Comparison of ENCODE assay signal across 20 mouse cellular contexts in the genomic region with DNA sequence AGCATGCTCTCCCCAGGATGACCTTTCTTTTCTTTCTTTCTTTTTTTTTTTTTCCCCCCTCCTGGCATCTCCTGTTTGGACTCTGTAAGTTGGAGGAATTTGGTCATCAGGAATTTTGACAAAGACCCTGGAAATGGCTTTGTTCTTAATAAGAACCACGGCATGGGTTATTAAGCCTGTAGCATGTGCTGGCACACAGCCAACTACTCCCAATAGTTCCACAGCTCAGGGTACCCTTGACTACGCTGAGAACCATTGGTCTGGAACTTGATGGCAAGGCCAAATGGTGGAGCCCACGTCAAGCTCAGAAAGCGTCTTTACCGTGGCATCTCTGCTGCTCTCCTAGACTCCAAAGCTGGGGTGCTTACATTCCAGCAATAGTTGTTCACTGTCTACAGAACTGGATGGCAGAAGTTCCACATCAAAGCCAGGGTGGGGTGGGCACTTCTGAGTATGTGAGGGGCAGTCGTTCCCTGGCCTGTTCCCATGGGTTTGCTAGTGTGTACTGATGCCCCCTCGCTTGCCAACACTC. TPM values are rescaled to one million over a fixed set of nuclear protein-coding genes. Genes with fewer than 3 reads are reported as not detected.
A peak's percentile ranks its signal among the peaks of the same experiment; 100 is the strongest.
DNase-seq lines count a peak whose midpoint lies in the region; ATAC-seq and TF ChIP-seq lines count a peak whose summit lies in the region.
"Had no signal": no experiment of that assay in that cellular context is flagged by ENCODE, and none has a peak within 500 bp of the region (broad histone marks: within the 10 kb centered on the region; RNA-seq: fewer than 3 reads in every experiment).

No protein-coding gene starts in this region.

- ATAC-seq in hindbrain, postnatal 0 days: no peak
- ATAC-seq in hindbrain, embryonic 16.5 days: no peak
- ATAC-seq in kidney, embryonic 14.5 days (ENCODE audit: low FRiP score, low TSS enrichment): peak; percentile 56
- no peak for ATAC-seq in liver, embryonic 12.5 days
- ATAC-seq: forebrain, embryonic 16.5 days; intestine, embryonic 16.5 days; midbrain, embryonic 13.5 days had no signal

- H3K9ac ChIP-seq in hindbrain, postnatal 0 days (replicated peaks; ENCODE audit: low read length): no peak overlapping the region
- no peak overlapping the region for H3K9ac ChIP-seq in hindbrain, embryonic 16.5 days (ENCODE audit: low read depth, low read length)
- no peak overlapping the region for H3K9ac ChIP-seq in kidney, embryonic 14.5 days (ENCODE audit: low read depth, low read length)
- no peak overlapping the region for H3K9ac ChIP-seq in liver, embryonic 12.5 days
- H3K9ac ChIP-seq: heart, embryonic 13.5 days; lung, embryonic 15.5 days; midbrain, embryonic 13.5 days had no signal

- no peak overlapping the region for H3K27ac ChIP-seq in hindbrain, postnatal 0 days
- H3K27ac ChIP-seq in hindbrain, embryonic 16.5 days (ENCODE audit: low read depth, low read length): no peak overlapping the region
- 0 out of 2 replicates have a peak overlapping the region, but pooled peaks have one; percentile 20 for H3K27ac ChIP-seq in kidney, embryonic 14.5 days (ENCODE audit: low read depth, low read length)
- no peak overlapping the region for H3K27ac ChIP-seq in liver, embryonic 12.5 days
- H3K27ac ChIP-seq: heart, embryonic 13.5 days; lung, embryonic 15.5 days; macrophage; midbrain, embryonic 13.5 days; stomach, postnatal 0 days had no signal

- no peak overlapping the region for H3K4me2 ChIP-seq in hindbrain, postnatal 0 days (ENCODE audit: low read depth, low read length)
- no peak overlapping the region for H3K4me2 ChIP-seq in hindbrain, embryonic 16.5 days (ENCODE audit: low read length)
- H3K4me2 ChIP-seq in kidney, embryonic 14.5 days (replicated peaks; ENCODE audit: low read depth, low read length): no peak overlapping the region
- H3K4me2 ChIP-seq in liver, embryonic 12.5 days: no peak overlapping the region
- H3K4me2 ChIP-seq: heart, embryonic 13.5 days; lung, embryonic 15.5 days; midbrain, embryonic 13.5 days had no signal

- TF ChIP-seq POLR2A in brain, embryonic 14.5 days (IDR thresholded peaks at IDR 0.05; ENCODE audit: borderline replicate concordance, extremely low read depth, insufficient read depth, insufficient read length, poor library complexity, severe bottlenecking): no peak

- peak; percentile 37 for DNase-seq in hindbrain, postnatal 0 days (ENCODE audit: low spot score)
- peak; percentile 48 for DNase-seq in brain, embryonic 14.5 days (ENCODE audit: low read depth)
- DNase-seq in kidney, postnatal 4 days: peak; percentile 74 to 85
- no peak for DNase-seq in spleen, adult 18-20 months
- DNase-seq in B cell, adult 2 months: no peak
- DNase-seq: cerebellum, adult 9-11 months; heart, adult 11 months; heart, postnatal 4 days; right cerebral cortex, postnatal 14 days had no signal

- H3K36me3 ChIP-seq in hindbrain, postnatal 0 days (ENCODE audit: insufficient read depth, low read length): no peaks in the 10 kb centered on the region
- no peaks in the 10 kb centered on the region for H3K36me3 ChIP-seq in hindbrain, embryonic 16.5 days (ENCODE audit: control insufficient read depth, insufficient read depth, low read length)
- no peaks in the 10 kb centered on the region for H3K36me3 ChIP-seq in kidney, embryonic 14.5 days (ENCODE audit: control insufficient read depth, insufficient read depth, low read length)
- no peaks in the 10 kb centered on the region for H3K36me3 ChIP-seq in liver, embryonic 12.5 days
- H3K36me3 ChIP-seq: heart, embryonic 13.5 days; lung, embryonic 15.5 days; midbrain, embryonic 13.5 days had no signal

- H3K4me1 ChIP-seq in hindbrain, postnatal 0 days (ENCODE audit: insufficient read depth, low read length): no peaks in the 10 kb centered on the region; the same call in 1 of the 2 replicates
- peaks cover 7% of the 10 kb centered on the region for H3K4me1 ChIP-seq in hindbrain, embryonic 16.5 days (ENCODE audit: control insufficient read depth, insufficient read depth, low read depth, low read length)
- peaks cover 20% of the 10 kb centered on the region for H3K4me1 ChIP-seq in kidney, embryonic 14.5 days (ENCODE audit: control insufficient read depth, insufficient read depth, low read length)
- H3K4me1 ChIP-seq in liver, embryonic 12.5 days: no peaks in the 10 kb centered on the region

- H3K9me3 ChIP-seq in hindbrain, postnatal 0 days (ENCODE audit: low read length): no peaks in the 10 kb centered on the region
- H3K9me3 ChIP-seq in hindbrain, embryonic 16.5 days (ENCODE audit: control insufficient read depth, low read length): no peaks in the 10 kb centered on the region
- no peaks in the 10 kb centered on the region for H3K9me3 ChIP-seq in kidney, embryonic 14.5 days (ENCODE audit: control insufficient read depth, low read length)
- no peaks in the 10 kb centered on the region for H3K9me3 ChIP-seq in liver, embryonic 12.5 days (replicated peaks)
- H3K9me3 ChIP-seq: heart, embryonic 13.5 days; lung, embryonic 15.5 days; midbrain, embryonic 13.5 days had no signal

- 47% methylated on average over 7 of the region's 7 CpGs for WGBS in hindbrain, postnatal 0 days
- 63% methylated on average over 7 of the region's 7 CpGs for WGBS in hindbrain, embryonic 16.5 days
- WGBS in kidney, embryonic 14.5 days: 55% methylated on average over 7 of the region's 7 CpGs
- 75% methylated on average over 7 of the region's 7 CpGs for WGBS in liver, embryonic 12.5 days (ENCODE audit: insufficient replicate concordance)

- no peaks in the 10 kb centered on the region for H3K27me3 ChIP-seq in hindbrain, postnatal 0 days (ENCODE audit: insufficient read depth, low read length)
- no peaks in the 10 kb centered on the region for H3K27me3 ChIP-seq in hindbrain, embryonic 16.5 days (replicated peaks; ENCODE audit: control insufficient read depth, insufficient read depth, low read length)
- no peaks in the 10 kb centered on the region for H3K27me3 ChIP-seq in kidney, embryonic 14.5 days (ENCODE audit: control insufficient read depth, insufficient read depth, low read length)
- H3K27me3 ChIP-seq in liver, embryonic 12.5 days (replicated peaks): peaks cover 5% of the 10 kb centered on the region; the same call in 1 of the 2 replicates
- H3K27me3 ChIP-seq: heart, embryonic 13.5 days; lung, embryonic 15.5 days; midbrain, embryonic 13.5 days had no signal

- no peak overlapping the region for H3K4me3 ChIP-seq in hindbrain, postnatal 0 days (ENCODE audit: low read length)
- H3K4me3 ChIP-seq in hindbrain, embryonic 16.5 days (ENCODE audit: low read length): no peak overlapping the region
- no peak overlapping the region for H3K4me3 ChIP-seq in kidney, embryonic 14.5 days (ENCODE audit: low read length)
- H3K4me3 ChIP-seq in liver, embryonic 12.5 days: no peak overlapping the region
- H3K4me3 ChIP-seq: erythroblast, embryonic 14.5 days; heart, embryonic 13.5 days; lung, embryonic 15.5 days; midbrain, embryonic 13.5 days had no signal

- no peak for TF ChIP-seq CTCF in hindbrain, postnatal 0 days (IDR thresholded peaks at IDR 0.05; ENCODE audit: low read depth)
- TF ChIP-seq CTCF in brain, embryonic 14.5 days (IDR thresholded peaks at IDR 0.05; ENCODE audit: borderline replicate concordance, extremely low read depth, insufficient read depth, insufficient read length): no peak

RNA-seq across cellular contexts. Expression of a gene that starts 21.7 kb away (rescaled TPM):
- total RNA-seq in hindbrain, postnatal 0 days (2014; rRNA removed): 5.4 and 6.8 TPM in 2 replicates
- 1.3 and 1.8 TPM in 2 replicates for polyA plus RNA-seq in hindbrain, postnatal 0 days (2015; fragmentation: Nextera tagmentation; extraction: Ambion mirVana)
- polyA plus RNA-seq in hindbrain, embryonic 16.5 days (2015; fragmentation: Nextera tagmentation; extraction: Ambion mirVana): 1.7 TPM in 2 replicates
- polyA plus RNA-seq in brain, embryonic 14.5 days (2012; rRNA removed): 3.1 and 5.2 TPM in 2 replicates
- 7.9 and 15.1 TPM in 2 replicates for polyA plus RNA-seq in kidney, embryonic 14.5 days (2014; fragmentation: Nextera tagmentation; extraction: Ambion mirVana)
- polyA plus RNA-seq in liver, embryonic 12.5 days (2016; fragmentation: Nextera tagmentation; extraction: Ambion mirVana): 3.2 and 3.3 TPM in 2 replicates

Comparison
In these comparisons a context has a peak if more than half of its experiments do, and no peak if none do; other contexts are left out.
1. DNase-seq: peak in hindbrain, postnatal 0 days (single experiment), brain, embryonic 14.5 days (single experiment) and kidney, postnatal 4 days (2 of 2); none in spleen, adult 18-20 months (0 of 2) and B cell, adult 2 months (0 of 2).